Comparison of ENCODE assay signal across 16 mouse cellular contexts in genomic region chr4:63970925-63971324, GRCm38 (mm10).
DNase-seq lines count a peak whose midpoint lies in the region; ATAC-seq lines count a peak whose summit lies in the region.
"Had no signal": no experiment of that assay in that cellular context is flagged by ENCODE, and none has a peak within 500 bp of the region (broad histone marks: within the 10 kb centered on the region; RNA-seq: fewer than 3 reads in every experiment).

No protein-coding gene starts in this region.

- DNase-seq in cerebellum, adult 9-11 months = no peak
- no peak for DNase-seq in left cerebral cortex, postnatal 25 days (ENCODE audit: low spot score in 2 of 2)
- DNase-seq in urinary bladder, adult 2 months (ENCODE audit: low spot score) = no peak
- DNase-seq: adrenal gland, adult 2 months; adrenal gland, postnatal 14 days; B cell, adult 2 months; cerebellum, adult 18-20 months; cerebellum, postnatal 25 days; embryo, embryonic 11 days; gastrocnemius, postnatal 10 days; kidney, adult 11 months had no signal

- intact Hi-C loops in left cerebral cortex, postnatal 25 days (cut with DNase I) = loop anchor here (10.0 kb wide), 1 partner anchor 514 kb away; no protein-coding TSS in a partner anchor

- 0 out of 2 replicates have a peak, but pooled peaks have one; percentile 5 for ATAC-seq in cerebellum, adult (ENCODE audit: insufficient number of reproducible peaks, low FRiP score, low TSS enrichment)
- peak; percentile 93 for ATAC-seq in granulocyte monocyte progenitor cell, adult 5-6 weeks (replicated peaks; ENCODE audit: poor library complexity, severe bottlenecking)
- ATAC-seq in megakaryocyte progenitor cell, adult 5-6 weeks (replicated peaks; ENCODE audit: poor library complexity) = peak; percentile 95
- ATAC-seq: forebrain, embryonic 15.5 days; intestine, embryonic 15.5 days had no signal

Comparison
In these comparisons a context has a peak if more than half of its experiments do, and no peak if none do; other contexts are left out.
1. ATAC-seq: peak in every context shown above with its lines; median percentile 95 in megakaryocyte progenitor cell, adult 5-6 weeks; 93 in granulocyte monocyte progenitor cell, adult 5-6 weeks; 5 in cerebellum, adult.